Mouse (Mus musculus) G1E (cell line): ENCODE data around the gene Axin1.

Experiments
- CTCF ChIP-seq: IDR thresholded peaks from 2 replicates; pipeline ENCODE4 v1.5.1; 2012; ENCODE audit warnings: low read depth, low read length, inconsistent platforms, mixed read lengths
- GATA1 ChIP-seq: IDR thresholded peaks from 2 replicates; pipeline ENCODE4 v1.6.1; 2012; ENCODE audit warnings: borderline replicate concordance, low read length, inconsistent platforms, mixed read lengths
- GATA2 ChIP-seq: IDR thresholded peaks from 2 replicates; pipeline ENCODE4 v1.6.1; 2012; ENCODE audit warnings: low read depth, low read length, inconsistent platforms, borderline replicate concordance

DNA sequence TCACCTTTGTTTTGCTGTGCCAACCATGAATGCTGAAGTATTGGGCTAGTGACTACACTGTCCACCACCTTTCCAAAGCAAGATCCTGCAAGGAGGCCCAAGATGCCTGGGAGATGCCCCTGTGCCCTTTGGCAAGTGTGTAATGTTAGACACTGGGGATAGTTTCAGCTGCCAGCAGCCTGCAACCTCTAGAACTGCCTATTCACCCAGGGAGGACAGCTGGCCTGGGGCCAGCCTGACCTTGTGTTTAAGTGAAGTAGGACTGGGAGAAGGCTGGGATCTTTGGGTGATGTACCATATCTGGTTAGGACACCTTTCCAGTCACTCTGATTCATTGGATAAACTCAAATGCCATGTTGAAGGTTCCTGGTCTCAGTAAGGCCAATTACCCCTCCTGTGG is 63.5 kb downstream of the Axin1 start:
- no peak for TF ChIP-seq GATA2
- no peak for TF ChIP-seq GATA1
- no peak for TF ChIP-seq CTCF
